Mouse (Mus musculus) common myeloid progenitor, adult 5-6 weeks (primary cell): ENCODE results near the gene Lmna. TPM values are rescaled to one million over a fixed set of nuclear protein-coding genes. Genes with fewer than 3 reads are reported as not detected.

ENCODE experiments used
- ATAC-seq: replicated peaks from 2 replicates; pipeline ENCODE4 v1.8.0; 2016; ENCODE audit warnings: low read depth, mild to moderate bottlenecking, moderate TSS enrichment, inconsistent platforms; ENCODE audit not compliant: poor library complexity, severe bottlenecking
- total RNA-seq: library from RNA; stranded (forward); fragments of 200-1000, 187-1606 nt; gene quantifications from 2 replicates; pipeline ENCODE4 v1.2.3, GENCODE M21; 2017

Lmna gene
- total RNA-seq, 1 experiment from 2014 or later: 25.6 TPM

GRCm38 (mm10) chr3:88503881-88504746, 5.6 kb downstream of the Lmna start:
- no peak for ATAC-seq

- no peak for ATAC-seq
These were observed 6.3 kb downstream of the Lmna start for GRCm38 (mm10) chr3:88503505-88503863.

- peak; percentile 84 for ATAC-seq
These were observed 6.9 kb downstream of the Lmna start for GRCm38 (mm10) chr3:88502641-88503504.

- ATAC-seq: no peak
These were observed 7.7 kb downstream of the Lmna start for GRCm38 (mm10) chr3:88502031-88502571.

- ATAC-seq: no peak
These were observed 8.3 kb downstream of the Lmna start for GRCm38 (mm10) chr3:88501366-88502030.

- no peak for ATAC-seq
These were observed 8.9 kb downstream of the Lmna start for GRCm38 (mm10) chr3:88500655-88501365.

- no peak for ATAC-seq
These were observed 9.7 kb downstream of the Lmna start for GRCm38 (mm10) chr3:88500087-88500486.

- ATAC-seq: no peak
These were observed 10.2 kb downstream of the Lmna start for GRCm38 (mm10) chr3:88499580-88499979.

GRCm38 (mm10) chr3:88495741-88496415, 13.9 kb downstream of the Lmna start:
- ATAC-seq: no peak

- ATAC-seq: peak; percentile 12; the same call in 1 of the 2 replicates
These were observed 14.7 kb downstream of the Lmna start for GRCm38 (mm10) chr3:88494836-88495628.

GRCm38 (mm10) chr3:88493706-88494582, 15.8 kb downstream of the Lmna start:
- no peak for ATAC-seq

- no peak for ATAC-seq
These were observed 22.4 kb downstream of the Lmna start for GRCm38 (mm10) chr3:88487396-88487795.

GRCm38 (mm10) chr3:88486887-88487286, 22.9 kb downstream of the Lmna start:
- no peak for ATAC-seq

- no peak for ATAC-seq
These were observed 23.7 kb downstream of the Lmna start for GRCm38 (mm10) chr3:88486043-88486442.

GRCm38 (mm10) chr3:88484597-88485316, 25.0 kb downstream of the Lmna start:
- peak; percentile 31 for ATAC-seq

- ATAC-seq: peak; percentile 70
These were observed 26.1 kb downstream of the Lmna start for GRCm38 (mm10) chr3:88483621-88484020.

- ATAC-seq: no peak
These were observed 26.6 kb downstream of the Lmna start for GRCm38 (mm10) chr3:88483141-88483540.
